Mouse (Mus musculus): ENCODE data around the gene Mrpl54. TPM values are rescaled to one million over a fixed set of nuclear protein-coding genes. Genes with fewer than 3 reads are reported as not detected.
A peak's percentile ranks its signal among the peaks of the same experiment; 100 is the strongest.

Mrpl54 gene
- polyA plus RNA-seq, 2 experiments, result 124 to 202 TPM

GRCm38 (mm10) chr10:81216810-81217209 lies 49.9 kb downstream of the Mrpl54 start:
- WGBS, result 83% methylated on average over 6 of the region's 6 CpGs
- DNase-seq (ENCODE audit: low spot score), result no peak
- Histone ChIP-seq H3K9me3 (ENCODE audit: control insufficient read depth, low read length) (no peaks in the 10 kb centered on the region), H3K4me2 (replicated peaks; ENCODE audit: low read depth, low read length, severe bottlenecking) (no peak overlapping the region), H3K36me3 (ENCODE audit: control insufficient read depth, insufficient read depth, low read length) (no peaks in the 10 kb centered on the region), H3K27ac (replicated peaks; ENCODE audit: low read depth, low read length) (no peak overlapping the region), H3K4me1 (ENCODE audit: control insufficient read depth, insufficient read depth, low read length) (no peaks in the 10 kb centered on the region), H3K9ac (ENCODE audit: low read depth, low read length, severe bottlenecking) (no peak overlapping the region), H3K4me3 (replicated peaks; ENCODE audit: low read length) (no peak overlapping the region), H3K27me3 (ENCODE audit: control insufficient read depth, insufficient read depth, low read length) (no peaks in the 10 kb centered on the region)
- no peak for TF ChIP-seq POLR2A (IDR thresholded peaks at IDR 0.05; ENCODE audit: borderline replicate concordance, extremely low read depth, insufficient read depth, insufficient read length)
- peak; percentile 23; the same call in 1 of the 2 replicates for ATAC-seq (ENCODE audit: low FRiP score, low read depth)

- Histone ChIP-seq H3K9me3 (ENCODE audit: control insufficient read depth, low read length) (no peaks in the 10 kb centered on the region), H3K36me3 (ENCODE audit: control insufficient read depth, insufficient read depth, low read length) (no peaks in the 10 kb centered on the region), H3K4me1 (ENCODE audit: control insufficient read depth, insufficient read depth, low read length) (no peaks in the 10 kb centered on the region), H3K4me3 (replicated peaks; ENCODE audit: low read length) (no peak overlapping the region), H3K9ac (ENCODE audit: low read depth, low read length, severe bottlenecking) (no peak overlapping the region), H3K27me3 (ENCODE audit: control insufficient read depth, insufficient read depth, low read length) (no peaks in the 10 kb centered on the region), H3K27ac (replicated peaks; ENCODE audit: low read depth, low read length) (no peak overlapping the region), H3K4me2 (replicated peaks; ENCODE audit: low read depth, low read length, severe bottlenecking) (no peak overlapping the region)
- WGBS, result 77% methylated on average over 6 of the region's 6 CpGs
- DNase-seq (ENCODE audit: low spot score) (no peak), ATAC-seq (ENCODE audit: low FRiP score, low read depth) (no peak)
- no peak for TF ChIP-seq POLR2A (IDR thresholded peaks at IDR 0.05; ENCODE audit: borderline replicate concordance, extremely low read depth, insufficient read depth, insufficient read length)
These were observed 50.5 kb downstream of the Mrpl54 start for GRCm38 (mm10) chr10:81216260-81216659.

Small RNA genes lying within 50 kb of the gene (microRNA-seq; reads per million reads assigned to microRNA genes)
- 2.1 reads per million for gene Mir3057

Other genes with a start within 250 kb of the Mrpl54 start
Only the 30 nearest of the 33 such genes appear.
- gene Sgta, start 206.8 kb downstream of the Mrpl54 start, polyA plus RNA-seq (2012; rRNA removed), result 205 and 263 TPM in 2 replicates
- gene Sgta, start 206.8 kb downstream of the Mrpl54 start, polyA plus RNA-seq (2014; fragmentation: Nextera tagmentation; extraction: Ambion mirVana), result 176 and 192 TPM in 2 replicates
- gene Thop1, start 196.9 kb downstream of the Mrpl54 start, polyA plus RNA-seq (2012; rRNA removed), result 79.0 and 93.4 TPM in 2 replicates
- 52.4 and 54.1 TPM in 2 replicates for gene Thop1, start 196.9 kb downstream of the Mrpl54 start, polyA plus RNA-seq (2014; fragmentation: Nextera tagmentation; extraction: Ambion mirVana)
- 0.44 and 0.54 TPM in 2 replicates for gene Creb3l3, start 168.1 kb downstream of the Mrpl54 start, polyA plus RNA-seq (2012; rRNA removed)
- 0.58 and 0.74 TPM in 2 replicates for gene Creb3l3, start 168.1 kb downstream of the Mrpl54 start, polyA plus RNA-seq (2014; fragmentation: Nextera tagmentation; extraction: Ambion mirVana)
- gene Map2k2, start 161.0 kb downstream of the Mrpl54 start, polyA plus RNA-seq (2012; rRNA removed), result 165 and 176 TPM in 2 replicates
- 176 and 199 TPM in 2 replicates for gene Map2k2, start 161.0 kb downstream of the Mrpl54 start, polyA plus RNA-seq (2014; fragmentation: Nextera tagmentation; extraction: Ambion mirVana)
- gene Zbtb7a, start 131.7 kb downstream of the Mrpl54 start, polyA plus RNA-seq (2012; rRNA removed), result 17.7 and 21.0 TPM in 2 replicates
- gene Zbtb7a, start 131.7 kb downstream of the Mrpl54 start, polyA plus RNA-seq (2014; fragmentation: Nextera tagmentation; extraction: Ambion mirVana), result 30.6 and 35.9 TPM in 2 replicates
- 35.1 and 49.4 TPM in 2 replicates for gene Pias4, start 99.0 kb downstream of the Mrpl54 start, polyA plus RNA-seq (2012; rRNA removed)
- gene Pias4, start 99.0 kb downstream of the Mrpl54 start, polyA plus RNA-seq (2014; fragmentation: Nextera tagmentation; extraction: Ambion mirVana), result 40.4 and 44.2 TPM in 2 replicates
- 1,329 and 1,559 TPM in 2 replicates for gene Eef2, start 90.3 kb downstream of the Mrpl54 start, polyA plus RNA-seq (2012; rRNA removed)
- gene Eef2, start 90.3 kb downstream of the Mrpl54 start, polyA plus RNA-seq (2014; fragmentation: Nextera tagmentation; extraction: Ambion mirVana), result 544 and 581 TPM in 2 replicates
- gene Dapk3, start 83.9 kb downstream of the Mrpl54 start, polyA plus RNA-seq (2012; rRNA removed), result 73.0 and 81.8 TPM in 2 replicates
- gene Dapk3, start 83.9 kb downstream of the Mrpl54 start, polyA plus RNA-seq (2014; fragmentation: Nextera tagmentation; extraction: Ambion mirVana), result 57.7 and 60.9 TPM in 2 replicates
- not detected in 2 replicates for gene 4930442H23Rik, start 83.1 kb downstream of the Mrpl54 start, polyA plus RNA-seq (2012; rRNA removed)
- gene 4930442H23Rik, start 83.1 kb downstream of the Mrpl54 start, polyA plus RNA-seq (2014; fragmentation: Nextera tagmentation; extraction: Ambion mirVana), result not detected in 2 replicates
- 0.31 and 0.43 TPM in 2 replicates for gene Nmrk2, start 64.9 kb downstream of the Mrpl54 start, polyA plus RNA-seq (2012; rRNA removed)
- gene Nmrk2, start 64.9 kb downstream of the Mrpl54 start, polyA plus RNA-seq (2014; fragmentation: Nextera tagmentation; extraction: Ambion mirVana), result 0.64 and 0.87 TPM in 2 replicates
- 0.67 and 0.74 TPM in 2 replicates for gene Atcay, start 36.1 kb downstream of the Mrpl54 start, polyA plus RNA-seq (2012; rRNA removed)
- gene Atcay, start 36.1 kb downstream of the Mrpl54 start, polyA plus RNA-seq (2014; fragmentation: Nextera tagmentation; extraction: Ambion mirVana), result 0.25 TPM in 1 of 2 replicates, not detected in the other
- 39.7 and 44.7 TPM in 2 replicates for gene Zfr2, start 33.8 kb downstream of the Mrpl54 start, polyA plus RNA-seq (2012; rRNA removed)
- 9.7 and 10.5 TPM in 2 replicates for gene Zfr2, start 33.8 kb downstream of the Mrpl54 start, polyA plus RNA-seq (2014; fragmentation: Nextera tagmentation; extraction: Ambion mirVana)
- 9.9 and 10.6 TPM in 2 replicates for gene Matk, start 14.0 kb downstream of the Mrpl54 start, polyA plus RNA-seq (2012; rRNA removed)
- 5.9 and 6.8 TPM in 2 replicates for gene Matk, start 14.0 kb downstream of the Mrpl54 start, polyA plus RNA-seq (2014; fragmentation: Nextera tagmentation; extraction: Ambion mirVana)
- gene Apba3, start within 50 bp of the Mrpl54 start, polyA plus RNA-seq (2012; rRNA removed), result 77.9 and 102 TPM in 2 replicates
- gene Apba3, start within 50 bp of the Mrpl54 start, polyA plus RNA-seq (2014; fragmentation: Nextera tagmentation; extraction: Ambion mirVana), result 58.2 and 59.2 TPM in 2 replicates
- gene Tjp3, start 24.6 kb upstream of the Mrpl54 start, polyA plus RNA-seq (2012; rRNA removed), result 2.8 and 3.5 TPM in 2 replicates
- 5.2 and 6.4 TPM in 2 replicates for gene Tjp3, start 24.6 kb upstream of the Mrpl54 start, polyA plus RNA-seq (2014; fragmentation: Nextera tagmentation; extraction: Ambion mirVana)
- gene Pip5k1c, start 26.0 kb upstream of the Mrpl54 start, polyA plus RNA-seq (2012; rRNA removed), result 70.4 and 93.4 TPM in 2 replicates
- gene Pip5k1c, start 26.0 kb upstream of the Mrpl54 start, polyA plus RNA-seq (2014; fragmentation: Nextera tagmentation; extraction: Ambion mirVana), result 53.0 and 60.4 TPM in 2 replicates
- 46.5 and 50.0 TPM in 2 replicates for gene Cactin, start 54.2 kb upstream of the Mrpl54 start, polyA plus RNA-seq (2012; rRNA removed)
- gene Cactin, start 54.2 kb upstream of the Mrpl54 start, polyA plus RNA-seq (2014; fragmentation: Nextera tagmentation; extraction: Ambion mirVana), result 25.3 and 33.9 TPM in 2 replicates
- gene Tbxa2r, start 61.8 kb upstream of the Mrpl54 start, polyA plus RNA-seq (2012; rRNA removed), result 9.2 and 13.7 TPM in 2 replicates
- gene Tbxa2r, start 61.8 kb upstream of the Mrpl54 start, polyA plus RNA-seq (2014; fragmentation: Nextera tagmentation; extraction: Ambion mirVana), result 8.5 and 10.8 TPM in 2 replicates
- gene Gipc3, start 76.3 kb upstream of the Mrpl54 start, polyA plus RNA-seq (2012; rRNA removed), result 0.09 and 0.12 TPM in 2 replicates
- gene Gipc3, start 76.3 kb upstream of the Mrpl54 start, polyA plus RNA-seq (2014; fragmentation: Nextera tagmentation; extraction: Ambion mirVana), result 0.06 TPM in 2 replicates
- 135 and 137 TPM in 2 replicates for gene Hmg20b, start 83.5 kb upstream of the Mrpl54 start, polyA plus RNA-seq (2012; rRNA removed)
- gene Hmg20b, start 83.5 kb upstream of the Mrpl54 start, polyA plus RNA-seq (2014; fragmentation: Nextera tagmentation; extraction: Ambion mirVana), result 92.9 and 104 TPM in 2 replicates
- gene Mfsd12, start 90.6 kb upstream of the Mrpl54 start, polyA plus RNA-seq (2012; rRNA removed), result 12.0 and 18.5 TPM in 2 replicates
- gene Mfsd12, start 90.6 kb upstream of the Mrpl54 start, polyA plus RNA-seq (2014; fragmentation: Nextera tagmentation; extraction: Ambion mirVana), result 6.8 and 8.0 TPM in 2 replicates
- 0.43 and 0.95 TPM in 2 replicates for gene 4930404N11Rik, start 98.9 kb upstream of the Mrpl54 start, polyA plus RNA-seq (2012; rRNA removed)
- 0.37 and 0.41 TPM in 2 replicates for gene 4930404N11Rik, start 98.9 kb upstream of the Mrpl54 start, polyA plus RNA-seq (2014; fragmentation: Nextera tagmentation; extraction: Ambion mirVana)
- gene Fzr1, start 111.6 kb upstream of the Mrpl54 start, polyA plus RNA-seq (2012; rRNA removed), result 109 and 142 TPM in 2 replicates
- gene Fzr1, start 111.6 kb upstream of the Mrpl54 start, polyA plus RNA-seq (2014; fragmentation: Nextera tagmentation; extraction: Ambion mirVana), result 92.8 and 95.5 TPM in 2 replicates
- 54.3 and 66.7 TPM in 2 replicates for gene Dohh, start 117.5 kb upstream of the Mrpl54 start, polyA plus RNA-seq (2012; rRNA removed)
- gene Dohh, start 117.5 kb upstream of the Mrpl54 start, polyA plus RNA-seq (2014; fragmentation: Nextera tagmentation; extraction: Ambion mirVana), result 60.0 and 63.7 TPM in 2 replicates
- gene Gm48551, start 117.5 kb upstream of the Mrpl54 start, polyA plus RNA-seq (2012; rRNA removed), result 4.3 and 5.0 TPM in 2 replicates
- gene Gm48551, start 117.5 kb upstream of the Mrpl54 start, polyA plus RNA-seq (2014; fragmentation: Nextera tagmentation; extraction: Ambion mirVana), result 1.1 and 2.9 TPM in 2 replicates
- 6.8 and 9.5 TPM in 2 replicates for gene Gm48552, start 122.1 kb upstream of the Mrpl54 start, polyA plus RNA-seq (2012; rRNA removed)
- gene Gm48552, start 122.1 kb upstream of the Mrpl54 start, polyA plus RNA-seq (2014; fragmentation: Nextera tagmentation; extraction: Ambion mirVana), result 0.99 and 1.2 TPM in 2 replicates
- 7.5 and 7.8 TPM in 2 replicates for gene Smim24, start 126.1 kb upstream of the Mrpl54 start, polyA plus RNA-seq (2012; rRNA removed)
- gene Smim24, start 126.1 kb upstream of the Mrpl54 start, polyA plus RNA-seq (2014; fragmentation: Nextera tagmentation; extraction: Ambion mirVana), result 4.3 and 4.6 TPM in 2 replicates
- gene Nfic, start 188.7 kb upstream of the Mrpl54 start, polyA plus RNA-seq (2012; rRNA removed), result 38.1 and 56.4 TPM in 2 replicates
- 97.3 and 98.9 TPM in 2 replicates for gene Nfic, start 188.7 kb upstream of the Mrpl54 start, polyA plus RNA-seq (2014; fragmentation: Nextera tagmentation; extraction: Ambion mirVana)
- gene Celf5, start 215.8 kb upstream of the Mrpl54 start, polyA plus RNA-seq (2012; rRNA removed), result 5.9 and 7.9 TPM in 2 replicates
- gene Celf5, start 215.8 kb upstream of the Mrpl54 start, polyA plus RNA-seq (2014; fragmentation: Nextera tagmentation; extraction: Ambion mirVana), result 0.85 and 1.6 TPM in 2 replicates
- 218 and 324 TPM in 2 replicates for gene Ncln, start 229.5 kb upstream of the Mrpl54 start, polyA plus RNA-seq (2012; rRNA removed)
- gene Ncln, start 229.5 kb upstream of the Mrpl54 start, polyA plus RNA-seq (2014; fragmentation: Nextera tagmentation; extraction: Ambion mirVana), result 76.4 and 89.7 TPM in 2 replicates

All from limb, embryonic 14.5 days (tissue).